Mouse (Mus musculus): ENCODE results near the gene Grk5. TPM values are rescaled to one million over a fixed set of nuclear protein-coding genes. Genes with fewer than 3 reads are reported as not detected.

Grk5 gene
- total RNA-seq, 1 experiment from 2014 or later, result 17.9 TPM

DNA sequence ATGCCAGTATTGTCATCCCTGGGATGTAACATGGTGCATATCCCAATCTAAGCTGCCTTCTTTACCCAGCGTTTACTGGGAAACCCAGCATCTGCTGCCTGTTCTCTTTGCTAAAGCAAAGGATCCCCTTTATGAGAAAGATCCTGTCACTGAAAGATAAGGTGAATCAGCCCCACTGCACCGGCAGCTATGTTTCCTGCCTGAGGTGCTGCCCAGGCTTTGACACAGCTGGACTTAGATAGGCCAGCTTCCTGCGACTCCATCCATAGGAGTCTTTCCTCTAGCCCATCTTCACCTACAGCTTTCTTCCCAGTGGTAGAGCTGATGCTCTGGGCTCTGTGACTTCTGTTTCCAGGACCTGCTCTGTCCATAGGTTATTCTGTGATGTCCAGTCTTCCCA lies 189.1 kb downstream of the Grk5 start:
- no peak for DNase-seq

DNA sequence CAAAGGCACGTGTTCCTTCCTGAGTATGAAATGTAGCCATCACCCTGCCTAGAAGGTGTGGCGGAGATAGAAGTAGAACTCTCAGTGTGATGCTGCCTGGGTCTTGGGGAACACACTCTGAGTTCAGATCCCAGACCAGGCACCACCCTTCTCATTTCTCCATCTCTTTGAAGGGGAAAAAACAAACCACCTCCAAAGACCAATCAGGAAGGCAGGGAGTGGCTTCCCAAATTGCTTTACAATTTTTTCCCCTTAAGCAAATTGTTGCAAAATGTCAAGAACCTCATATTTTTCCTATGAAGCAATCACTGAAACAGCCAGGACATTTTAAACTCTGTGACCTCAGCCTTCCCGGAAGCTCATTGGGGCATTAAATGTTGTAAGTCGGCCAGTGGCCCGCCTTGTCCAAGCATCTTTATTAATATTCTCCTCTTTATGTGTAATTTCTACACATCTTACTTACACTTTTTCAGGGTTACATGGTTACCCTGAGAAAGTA lies 190.8 kb downstream of the Grk5 start:
- no peak for DNase-seq

DNA sequence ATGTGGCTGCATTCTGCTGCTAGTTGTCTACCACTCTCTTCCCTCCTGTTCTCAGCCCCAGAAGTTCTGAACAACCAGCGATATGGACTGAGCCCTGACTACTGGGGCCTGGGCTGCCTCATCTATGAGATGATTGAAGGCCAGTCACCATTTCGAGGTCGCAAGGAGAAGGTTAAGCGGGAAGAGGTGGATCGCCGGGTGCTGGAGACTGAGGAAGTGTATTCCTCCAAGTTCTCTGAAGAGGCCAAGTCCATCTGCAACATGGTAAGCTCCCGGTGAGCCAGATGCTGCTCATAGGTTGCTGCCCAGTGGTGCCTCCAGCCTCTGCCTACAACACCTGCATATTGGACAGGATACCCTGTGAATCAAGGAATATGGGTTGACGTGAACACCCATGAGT lies 193.5 kb downstream of the Grk5 start:
- DNase-seq, result no peak

DNA sequence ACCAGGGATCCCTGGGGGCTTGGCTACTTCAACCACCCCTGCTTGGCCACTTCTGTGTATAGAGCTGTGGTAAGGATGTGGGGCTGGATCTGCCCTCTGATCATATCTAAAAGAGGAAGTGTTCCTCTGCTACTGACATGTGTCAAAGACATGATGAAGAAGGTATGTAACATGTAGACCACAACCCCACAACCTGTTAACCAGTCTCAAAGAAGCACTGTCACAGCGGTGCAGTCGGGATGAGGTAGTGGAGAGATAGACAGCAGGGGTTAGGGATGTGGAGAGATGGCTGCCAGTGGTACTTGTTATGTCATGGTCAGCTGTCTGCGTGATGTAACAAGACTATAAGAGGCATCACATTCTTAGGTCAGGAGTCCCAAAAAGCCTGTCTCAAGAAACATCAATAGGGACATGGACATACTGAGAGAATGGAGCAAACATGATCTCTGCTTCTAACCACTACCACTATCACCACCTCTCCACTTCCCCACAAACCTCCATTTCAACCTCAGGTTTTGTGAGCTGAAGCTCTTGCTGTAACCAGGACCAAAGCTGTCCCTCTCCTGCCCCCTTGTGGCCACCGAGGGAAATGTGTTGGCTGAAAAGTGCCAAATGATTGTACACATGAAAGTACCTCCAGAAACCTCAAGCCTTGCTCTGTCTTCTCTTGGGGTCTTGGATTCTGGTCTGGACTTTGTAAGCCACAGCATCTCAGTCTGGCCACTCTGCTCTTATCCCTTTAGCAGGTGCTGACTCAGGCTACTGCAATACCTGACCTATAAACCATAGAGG lies 194.8 kb downstream of the Grk5 start:
- DNase-seq, result peak; percentile 87

DNA sequence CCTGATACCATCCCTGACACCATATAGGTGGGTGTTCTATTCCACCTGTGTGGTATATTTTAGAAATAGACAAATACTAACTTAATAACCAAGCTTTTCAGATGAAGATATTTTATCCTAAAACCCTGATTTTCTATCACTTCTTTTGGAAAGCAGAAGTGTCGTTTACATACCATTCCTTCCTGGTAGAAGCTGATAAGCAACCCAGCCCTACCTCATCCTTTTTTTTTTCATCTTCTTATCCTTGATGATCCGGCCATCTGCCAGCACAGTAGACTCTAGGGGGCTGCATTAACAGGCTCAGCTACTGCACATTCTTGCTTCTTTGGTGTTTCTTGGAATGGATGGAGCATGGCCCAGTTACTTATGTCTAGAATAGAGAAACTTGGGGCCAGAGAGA lies 195.7 kb downstream of the Grk5 start:
- no peak for DNase-seq

DNA sequence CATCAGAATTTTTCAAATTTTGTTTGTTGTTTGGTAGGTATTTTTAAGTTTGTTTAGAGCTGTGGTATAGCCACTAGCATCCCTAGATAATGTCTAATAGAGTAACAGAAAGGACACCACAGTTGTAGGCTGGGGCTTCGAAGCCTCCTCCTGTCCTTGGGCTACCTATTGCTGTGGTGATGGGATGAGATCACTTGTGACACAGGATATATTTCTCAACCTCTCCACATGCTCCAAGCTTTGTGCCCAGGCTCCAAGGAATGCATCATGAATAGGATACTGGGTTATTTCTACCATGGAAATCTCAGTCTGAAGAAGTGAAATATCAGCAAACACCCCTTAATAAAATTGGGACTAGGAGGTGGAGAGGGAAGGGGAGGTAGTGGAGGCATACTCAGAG lies 198.2 kb downstream of the Grk5 start:
- peak; percentile 13 for DNase-seq

DNA sequence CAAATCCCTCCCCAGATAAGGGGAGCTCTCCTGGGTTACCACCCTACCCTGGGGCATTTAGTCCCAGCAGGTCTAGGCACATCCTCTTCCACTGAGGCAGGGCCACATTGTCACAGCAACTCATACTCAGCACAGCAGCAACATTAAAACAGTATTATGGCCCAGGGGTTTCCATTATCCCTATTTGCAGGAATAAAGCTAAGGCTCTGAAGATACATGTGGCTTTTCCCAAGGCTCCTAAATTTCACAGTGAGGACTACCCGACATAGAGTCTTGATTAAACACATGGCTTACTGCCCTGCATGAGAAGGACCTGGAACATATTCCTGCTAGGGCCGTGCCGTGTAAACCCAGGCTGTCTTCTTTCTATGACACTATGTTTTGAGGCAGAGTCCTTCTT lies 199.5 kb downstream of the Grk5 start:
- DNase-seq, result no peak

DNA sequence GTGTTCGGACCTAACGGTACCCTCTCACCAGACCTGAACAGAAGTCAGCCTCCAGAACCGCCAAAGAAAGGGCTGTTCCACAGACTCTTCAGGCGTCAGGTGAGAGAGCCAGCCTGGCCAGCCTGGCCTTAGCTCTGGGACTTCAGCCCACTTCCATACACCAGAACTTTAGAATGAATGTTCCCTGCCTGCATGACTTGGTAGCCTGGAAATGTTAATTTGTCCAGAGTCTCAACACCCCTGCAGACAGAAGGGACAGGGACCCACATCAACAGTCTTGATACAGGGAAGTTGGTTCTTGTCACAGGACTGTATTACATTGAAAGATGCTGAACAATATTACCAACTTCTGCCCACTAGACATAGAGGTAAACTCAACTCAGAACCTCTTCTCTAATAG lies 201.0 kb downstream of the Grk5 start:
- no peak for DNase-seq

DNA sequence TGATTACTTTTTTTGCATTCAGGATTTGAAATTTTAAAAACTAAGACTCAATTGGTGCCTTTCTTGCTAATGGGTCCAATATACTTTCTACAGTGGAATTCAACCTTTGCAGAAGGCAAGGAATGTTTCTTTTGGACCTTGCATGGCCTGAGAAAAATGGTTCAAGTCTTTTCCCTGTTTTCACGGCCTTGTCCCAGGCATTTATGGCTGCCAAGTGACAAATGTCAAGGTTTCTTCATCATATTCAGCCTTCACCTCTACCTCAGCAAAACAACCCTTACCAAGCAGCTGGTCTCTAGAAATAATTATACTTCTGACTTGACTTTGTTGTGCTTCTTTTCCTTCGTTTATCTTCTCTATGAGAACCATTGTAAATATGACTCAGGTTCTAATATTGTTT lies 207.2 kb downstream of the Grk5 start:
- no peak for DNase-seq

DNA sequence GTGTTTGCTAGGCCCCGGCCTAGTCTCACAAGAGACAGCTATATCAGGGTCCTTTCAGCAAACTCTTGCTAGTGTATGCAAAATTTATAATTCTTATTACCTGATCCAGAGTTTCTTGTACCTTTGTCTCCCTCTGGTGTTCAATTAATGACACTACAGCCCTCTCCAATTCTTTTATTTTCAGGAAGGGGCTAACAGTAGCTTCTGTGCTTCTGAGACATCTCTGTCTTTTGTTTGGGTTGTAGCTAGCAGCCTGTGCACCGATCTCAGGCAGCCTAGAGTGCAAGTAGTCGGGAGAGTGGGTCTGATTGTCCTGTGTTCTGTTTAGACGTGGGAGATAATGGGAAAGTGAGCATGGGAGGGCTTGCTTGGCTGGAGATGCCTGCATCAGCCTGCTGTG lies 208.2 kb downstream of the Grk5 start:
- no peak for DNase-seq

DNA sequence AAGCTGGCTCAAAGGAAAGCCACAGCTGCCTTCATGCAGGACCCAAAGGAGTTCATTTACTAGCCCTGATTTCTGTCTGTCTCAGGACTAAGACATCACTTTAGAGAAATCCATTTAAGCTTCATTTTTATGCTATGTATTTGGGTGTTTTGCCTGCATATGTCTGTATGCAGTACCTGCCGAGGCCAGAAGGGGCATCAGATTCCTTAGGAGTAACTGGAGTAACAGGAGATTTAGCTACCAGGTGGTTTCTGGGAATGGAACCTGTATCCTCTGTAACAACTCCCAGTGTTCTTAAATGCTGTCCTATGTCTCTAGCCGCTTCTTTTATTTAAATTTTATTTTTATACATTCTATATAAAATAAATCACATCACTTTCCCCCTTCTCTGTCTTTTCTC lies 220.6 kb downstream of the Grk5 start:
- DNase-seq, result no peak

DNA sequence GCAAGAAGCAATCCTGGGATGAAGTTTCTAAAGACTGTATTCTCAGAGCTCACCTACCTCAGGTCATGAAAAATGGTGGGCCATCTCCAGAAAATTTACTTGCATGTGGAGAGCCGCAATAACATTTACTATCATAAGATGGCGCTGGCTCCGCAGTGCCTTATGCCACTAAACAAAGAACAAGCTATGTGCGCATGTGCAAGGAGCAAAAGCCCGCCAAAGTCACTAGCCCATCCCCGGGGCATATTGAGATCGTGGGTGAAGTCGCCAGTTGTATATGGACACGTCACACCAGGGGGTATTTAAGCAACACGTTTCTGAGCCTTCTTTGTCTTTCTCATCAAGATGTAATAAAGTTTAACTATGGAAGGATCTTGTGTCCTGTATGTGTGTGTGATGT lies 241.5 kb downstream of the Grk5 start:
- DNase-seq, result no peak

DNA sequence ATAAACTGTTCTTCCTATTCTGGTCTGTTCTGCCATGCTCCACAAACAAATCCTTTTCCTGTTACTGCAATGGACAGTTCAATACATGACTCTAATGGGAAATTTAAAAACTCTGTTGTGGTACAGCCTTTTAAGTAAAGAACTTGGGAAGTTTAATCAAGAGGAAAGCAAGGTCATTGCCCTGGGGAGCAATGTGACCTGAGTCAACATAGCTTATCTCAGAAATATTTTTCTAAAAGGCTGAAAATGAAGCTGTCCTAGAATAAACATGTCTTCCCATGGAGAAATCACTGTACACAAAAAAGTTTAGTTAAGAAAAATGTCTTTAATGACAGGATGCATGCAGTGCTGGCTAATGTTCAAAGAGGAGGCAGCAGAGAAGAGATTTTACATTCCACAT lies 249.1 kb downstream of the Grk5 start:
- DNase-seq, result no peak

DNA sequence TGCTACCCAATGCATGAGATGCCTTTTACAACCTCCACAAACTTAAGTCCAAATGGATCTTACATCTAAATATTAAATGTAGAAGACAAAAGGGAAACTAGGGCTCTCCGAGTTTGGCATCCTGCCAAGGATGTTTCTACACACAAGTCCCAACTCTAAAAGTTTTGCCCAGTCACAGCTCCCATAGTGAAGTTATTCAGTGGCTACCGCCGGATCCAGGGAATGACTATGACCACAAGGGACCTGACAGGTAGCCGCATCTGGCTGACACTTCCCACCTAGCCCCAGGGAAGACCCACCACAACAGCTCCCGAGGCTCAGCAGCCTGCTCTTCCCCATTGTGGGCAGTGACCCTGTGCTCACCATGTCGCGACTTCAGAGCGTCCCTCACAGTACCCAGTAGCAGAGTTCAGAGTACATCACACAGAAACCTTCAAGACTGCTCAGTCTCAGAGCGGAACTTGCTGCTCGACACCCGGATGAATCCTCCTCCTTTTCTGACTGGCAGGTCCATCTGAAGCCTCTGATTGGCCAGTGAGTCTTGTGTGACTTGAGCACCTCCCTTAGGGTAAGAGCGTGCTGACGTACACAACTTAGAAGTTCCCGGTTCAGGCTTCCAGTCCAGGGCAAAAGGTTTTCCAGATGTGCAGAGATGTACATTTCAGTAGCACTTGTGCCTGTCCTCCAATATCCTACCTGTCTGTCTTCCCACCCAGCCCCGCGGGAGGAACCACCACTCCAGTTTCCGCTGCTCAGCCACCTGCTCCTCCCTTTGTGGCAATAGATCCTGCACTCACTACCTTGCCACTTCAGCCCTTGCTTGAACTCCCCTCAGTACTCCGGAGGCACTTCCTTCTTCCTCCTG lies 251.0 kb downstream of the Grk5 start, which contains the start of gene Zfp950:
Gene Zfp950, minus strand, starts transcription at position 499 of the 865 bp plus-strand sequence.
- DNase-seq, result peak; percentile 69

DNA sequence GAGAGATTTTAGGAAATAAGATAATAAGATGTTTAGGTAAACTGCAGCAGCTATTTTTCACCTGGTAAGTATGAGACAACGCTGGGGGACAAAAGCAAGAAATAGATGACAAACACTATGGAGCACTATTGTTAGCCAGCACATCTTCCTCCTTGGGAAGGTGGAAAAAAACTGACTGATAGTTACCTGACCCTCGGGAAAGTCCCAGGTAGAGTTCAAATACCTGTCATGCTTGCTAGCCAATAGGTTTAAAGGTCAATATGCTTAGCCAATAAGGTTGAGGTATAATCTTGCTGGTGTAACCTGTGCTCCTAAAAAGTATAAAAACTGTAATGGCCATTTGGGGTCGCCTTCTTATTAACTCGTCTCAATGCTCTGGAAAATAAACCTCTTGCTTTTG lies 251.8 kb downstream of the Grk5 start:
- DNase-seq, result no peak

Other genes with a start within 250 kb of the Grk5 start
- gene Nanos1, start 133.8 kb upstream of the Grk5 start, total RNA-seq (2021), result 1.0 and 1.2 TPM in 2 replicates
- 151 and 219 TPM in 2 replicates for gene Eif3a, start 99.1 kb upstream of the Grk5 start, total RNA-seq (2021)
- 21.6 and 35.6 TPM in 2 replicates for gene Fam45a, start 78.2 kb upstream of the Grk5 start, total RNA-seq (2021)
- 7.6 and 8.8 TPM in 2 replicates for gene Sfxn4, start 28.3 kb upstream of the Grk5 start, total RNA-seq (2021)
- 795 and 810 TPM in 2 replicates for gene Prdx3, start 15.2 kb upstream of the Grk5 start, total RNA-seq (2021)

Measured in adrenal gland, postnatal 25 days (tissue).